In the genomic region with DNA sequence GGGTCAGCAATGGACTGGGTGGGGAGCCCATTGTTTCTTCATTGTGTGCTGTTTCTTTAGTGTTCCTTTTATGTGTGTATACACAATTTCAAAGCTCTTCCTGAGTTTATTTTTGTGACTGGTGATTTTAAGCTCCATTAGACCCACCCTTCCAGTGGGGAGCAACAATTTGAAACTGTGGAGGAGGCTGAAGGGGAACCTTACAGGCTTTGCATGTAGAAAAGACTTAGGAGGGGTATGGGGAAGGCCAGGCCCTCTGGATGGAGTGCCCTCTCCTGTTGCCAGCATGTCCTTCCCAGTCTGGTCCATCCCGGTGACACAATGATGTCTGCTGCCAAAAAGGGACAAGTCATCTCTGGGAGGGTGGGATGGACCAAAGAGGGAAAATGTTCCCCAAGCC, we compare ENCODE assay signal across 21 mouse cellular contexts. TPM values are rescaled to one million over a fixed set of nuclear protein-coding genes. Genes with fewer than 3 reads are reported as not detected.
A peak's percentile ranks its signal among the peaks of the same experiment; 100 is the strongest.
DNase-seq lines count a peak whose midpoint lies in the region; ATAC-seq and TF ChIP-seq lines count a peak whose summit lies in the region.
"Had no signal": no experiment of that assay in that cellular context is flagged by ENCODE, and none has a peak within 500 bp of the region (broad histone marks: within the 10 kb centered on the region; RNA-seq: fewer than 3 reads in every experiment).

No protein-coding gene starts in this region.

- no peak overlapping the region for H3K9ac ChIP-seq in kidney, embryonic 15.5 days
- no peak overlapping the region for H3K9ac ChIP-seq in lung, embryonic 16.5 days (ENCODE audit: low read length)
- H3K9ac ChIP-seq in CH12.LX (ENCODE audit: insufficient read depth, low read depth) = peak overlapping the region; percentile 17; the same call in 1 of the 2 replicates
- H3K9ac ChIP-seq: embryonic facial prominence, embryonic 12.5 days; forebrain, embryonic 12.5 days; heart, embryonic 12.5 days; hindbrain, embryonic 14.5 days had no signal

- no peaks in the 10 kb centered on the region for H3K36me3 ChIP-seq in kidney, embryonic 15.5 days
- no peaks in the 10 kb centered on the region for H3K36me3 ChIP-seq in lung, embryonic 16.5 days (ENCODE audit: control insufficient read depth, insufficient read depth, low read length)
- H3K36me3 ChIP-seq in CH12.LX (replicated peaks in 1 of 2; ENCODE audit: control insufficient read depth in 1 of 2, insufficient read depth in 1 of 2, low read length in 1 of 2) = no peaks in the 10 kb centered on the region
- H3K36me3 ChIP-seq: embryonic facial prominence, embryonic 12.5 days; forebrain, embryonic 12.5 days; G1E; heart, embryonic 12.5 days; hindbrain, embryonic 10.5 days had no signal

- in situ Hi-C loops in CH12.LX (cut with MboI; ENCODE audit: low pct_ligation_motif_present, low pct_unique_long_range_greater_than_20kb, low sequenced_read_pairs) = no loop called here

- TF ChIP-seq POLR2A in CH12.LX (IDR thresholded peaks at IDR 0.05; ENCODE audit: low read depth, low read length) = no peak
- TF ChIP-seq POLR2A in cortical plate, adult 2 months (IDR thresholded peaks at IDR 0.05; ENCODE audit: extremely low read depth, insufficient read depth, low read length) = no peak

- no peaks in the 10 kb centered on the region for H3K9me3 ChIP-seq in kidney, embryonic 15.5 days (replicated peaks)
- H3K9me3 ChIP-seq in lung, embryonic 16.5 days (ENCODE audit: control insufficient read depth, low read length) = no peaks in the 10 kb centered on the region
- no peaks in the 10 kb centered on the region for H3K9me3 ChIP-seq in CH12.LX (replicated peaks; ENCODE audit: low read length)
- H3K9me3 ChIP-seq: embryonic facial prominence, embryonic 12.5 days; forebrain, embryonic 12.5 days; heart, embryonic 12.5 days; hindbrain, embryonic 10.5 days had no signal

- TF ChIP-seq EP300 in CH12.LX (IDR thresholded peaks at IDR 0.05; ENCODE audit: low read length) = no peak

- no peaks in the 10 kb centered on the region for H3K79me2 ChIP-seq in CH12.LX (replicated peaks; ENCODE audit: control insufficient read depth, extremely low read depth, insufficient read depth, poor library complexity, severe bottlenecking)

- TF ChIP-seq RAD21 in CH12.LX (IDR thresholded peaks at IDR 0.05; ENCODE audit: low read depth, low read length) = no peak

- dilution Hi-C loops in CH12.LX (cut with MboI; ENCODE audit: extremely low pct_ligation_motif_present, extremely low pct_unique_long_range_greater_than_20kb, low sequenced_read_pairs) = no loop called here

- no peak for DNase-seq in kidney, postnatal 10 days
- no peak for DNase-seq in lung, postnatal 36 days
- no peak for DNase-seq in CH12.LX (ENCODE audit: extremely low read depth)
- DNase-seq: adrenal gland, adult 8-10 months; adrenal gland, postnatal 36 days; cerebellum, adult 2 months; cerebellum, postnatal 10 days; gastrocnemius, adult 2 months; gastrocnemius, postnatal 25 days had no signal

- H3K4me1 ChIP-seq in kidney, embryonic 15.5 days = peaks cover 5% of the 10 kb centered on the region
- H3K4me1 ChIP-seq in lung, embryonic 16.5 days (replicated peaks; ENCODE audit: control insufficient read depth, insufficient read depth, low read length) = 0 out of 2 replicates have a peak, but pooled peaks cover 2% of the 10 kb centered on the region
- H3K4me1 ChIP-seq in CH12.LX (ENCODE audit: control insufficient read depth in 1 of 2, insufficient read depth in 2 of 2) = peaks cover 6 to 36% of the 10 kb centered on the region in 2 experiments
- H3K4me1 ChIP-seq in cortical plate, adult 2 months (ENCODE audit: control insufficient read depth, insufficient read depth, low read length) = no peaks in the 10 kb centered on the region
- H3K4me1 ChIP-seq: forebrain, embryonic 12.5 days had no signal

- no peaks in the 10 kb centered on the region for H3K27me3 ChIP-seq in kidney, embryonic 15.5 days
- H3K27me3 ChIP-seq in lung, embryonic 16.5 days (ENCODE audit: control insufficient read depth, insufficient read depth, low read depth, low read length) = no peaks in the 10 kb centered on the region
- H3K27me3 ChIP-seq in CH12.LX (replicated peaks) = no peaks in the 10 kb centered on the region
- H3K27me3 ChIP-seq: embryonic facial prominence, embryonic 12.5 days; heart, embryonic 12.5 days had no signal

- WGBS in kidney, embryonic 15.5 days = 88% methylated on average over 1 of the region's 1 CpGs
- WGBS in lung, embryonic 16.5 days = 63% methylated on average over 1 of the region's 1 CpGs

- no peak overlapping the region for H3K4me3 ChIP-seq in kidney, embryonic 15.5 days (replicated peaks)
- no peak overlapping the region for H3K4me3 ChIP-seq in lung, embryonic 16.5 days (ENCODE audit: low read length)
- H3K4me3 ChIP-seq in CH12.LX (replicated peaks in 1 of 3; ENCODE audit: low read depth in 2 of 3, low read length in 2 of 3, poor library complexity in 1 of 3) = no peak overlapping the region
- no peak overlapping the region for H3K4me3 ChIP-seq in cortical plate, adult 2 months (ENCODE audit: insufficient read depth, low read length)
- H3K4me3 ChIP-seq: embryonic facial prominence, embryonic 12.5 days; forebrain, embryonic 12.5 days; gastrocnemius, adult 2 months; heart, embryonic 12.5 days; hindbrain, embryonic 10.5 days had no signal

- no peak for ATAC-seq in kidney, embryonic 15.5 days (replicated peaks; ENCODE audit: low FRiP score)
- peak; percentile 29; the same call in 1 of the 2 replicates for ATAC-seq in lung, embryonic 16.5 days (ENCODE audit: low read depth)
- ATAC-seq: forebrain, embryonic 16.5 days had no signal

- no peak for TF ChIP-seq CTCF in CH12.LX (conservative IDR thresholded peaks at IDR 0.05 in 1 of 2, IDR thresholded peaks at IDR 0.05 in 1 of 2; ENCODE audit: low read depth in 2 of 2, low read length in 2 of 2)
- no peak for TF ChIP-seq CTCF in cortical plate, adult 2 months (IDR thresholded peaks at IDR 0.05; ENCODE audit: extremely low read depth, insufficient read depth, low read length)

- peak overlapping the region; percentile 34; the same call in 1 of the 2 replicates for H3K27ac ChIP-seq in kidney, embryonic 15.5 days
- peak overlapping the region; percentile 54 for H3K27ac ChIP-seq in lung, embryonic 16.5 days (ENCODE audit: low read length)
- no peak overlapping the region for H3K27ac ChIP-seq in CH12.LX (ENCODE audit: insufficient read depth, low read depth)
- H3K27ac ChIP-seq in cortical plate, adult 2 months (ENCODE audit: insufficient read depth, low read length) = peak overlapping the region; percentile 65; the same call in 1 of the 2 replicates
- H3K27ac ChIP-seq: embryonic facial prominence, embryonic 12.5 days; forebrain, embryonic 12.5 days; gastrocnemius, adult 2 months; hindbrain, embryonic 10.5 days; hindbrain, embryonic 14.5 days had no signal

- no peak overlapping the region for H3K4me2 ChIP-seq in kidney, embryonic 15.5 days
- no peak overlapping the region for H3K4me2 ChIP-seq in lung, embryonic 16.5 days (ENCODE audit: low read depth, low read length)
- peak overlapping the region; percentile 65 for H3K4me2 ChIP-seq in CH12.LX (ENCODE audit: insufficient read depth, low read depth, poor library complexity, severe bottlenecking)
- H3K4me2 ChIP-seq: embryonic facial prominence, embryonic 12.5 days; forebrain, embryonic 12.5 days; heart, embryonic 12.5 days; hindbrain, embryonic 14.5 days had no signal

TF ChIP-seq in CH12.LX, 34 proteins besides CTCF, POLR2A, EP300 and RAD21:
- TF ChIP-seq GABPA (IDR thresholded peaks at IDR 0.05; ENCODE audit: insufficient replicate concordance, low read depth, low read length) (no peak), TBP (conservative IDR thresholded peaks at IDR 0.05; ENCODE audit: low read depth, low read length) (no peak), NRF1 (IDR thresholded peaks at IDR 0.05; ENCODE audit: low read depth, low read length) (no peak), ZKSCAN1 (IDR thresholded peaks at IDR 0.05; ENCODE audit: borderline replicate concordance, low read depth, low read length) (no peak), USF2 (conservative IDR thresholded peaks at IDR 0.05; ENCODE audit: low read depth, low read length) (no peak)

RNA-seq across cellular contexts. Expression of a gene that starts 39.1 kb away (rescaled TPM):
- polyA plus RNA-seq in kidney, embryonic 15.5 days (2015; fragmentation: Nextera tagmentation; extraction: Ambion mirVana) = 20.0 and 21.7 TPM in 2 replicates
- polyA plus RNA-seq in lung, embryonic 16.5 days (2015; fragmentation: Nextera tagmentation; extraction: Ambion mirVana) = 0.95 and 1.1 TPM in 2 replicates
- total RNA-seq in CH12.LX (2012; rRNA removed) (0.29 and 0.59 TPM in 2 replicates), CH12.LX (2014; rRNA removed) (0.12 and 0.16 TPM in 2 replicates)
- 0.72 and 0.87 TPM in 2 replicates for polyA plus RNA-seq in CH12.LX (2012; ENCODE audit: insufficient read length, low read depth)
- 17.4 and 20.3 TPM in 2 replicates for polyA plus RNA-seq in cortical plate, adult 2 months (2012; rRNA removed)
- total RNA-seq: gastrocnemius, adult 2 months; gastrocnemius, postnatal 25 days; granulocyte monocyte progenitor cell, adult 5-6 weeks; heart, postnatal 25 days had no signal
- polyA plus RNA-seq: G1E had no signal
